Mouse (Mus musculus) left cerebral cortex, adult 8-10 months (tissue): ENCODE data around the gene Ripor3. TPM values are rescaled to one million over a fixed set of nuclear protein-coding genes. Genes with fewer than 3 reads are reported as not detected.

ENCODE experiments used
- DNase-seq, 2 experiments: peaks; one replicate each; pipeline ENCODE4 v3.0.0; 2022; ENCODE audit warnings: low spot score in 2 of 2
- total RNA-seq, 4 experiments: library from RNA; stranded (reverse); gene quantifications; 2 replicates each; pipeline ENCODE4 v1.2.4; 2022

The Ripor3 gene
- total RNA-seq, 4 experiments from 2014 or later = 0.37 to 1.0 (median 0.65) TPM

GRCm38 (mm10) chr2:167957539-167957938 lies 52.9 kb downstream of the Ripor3 start:
- no peak for DNase-seq

- no peak for DNase-seq
Measured at GRCm38 (mm10) chr2:167954928-167955327, 55.5 kb downstream of the Ripor3 start.

- no peak for DNase-seq
Measured at GRCm38 (mm10) chr2:167953819-167954218, 56.6 kb downstream of the Ripor3 start.

GRCm38 (mm10) chr2:167951301-167952211 lies 58.9 kb downstream of the Ripor3 start:
- DNase-seq = no peak

- DNase-seq = no peak
Measured at GRCm38 (mm10) chr2:167950681-167951080, 59.7 kb downstream of the Ripor3 start.

- DNase-seq = no peak
Measured at GRCm38 (mm10) chr2:167949808-167950207, 60.6 kb downstream of the Ripor3 start.

GRCm38 (mm10) chr2:167949250-167949649 lies 61.2 kb downstream of the Ripor3 start:
- no peak for DNase-seq

- DNase-seq = no peak
Measured at GRCm38 (mm10) chr2:167948557-167948956, 61.9 kb downstream of the Ripor3 start.

- DNase-seq = no peak
Measured at GRCm38 (mm10) chr2:167948047-167948446, 62.4 kb downstream of the Ripor3 start.

GRCm38 (mm10) chr2:167947251-167947650 lies 63.2 kb downstream of the Ripor3 start:
- no peak for DNase-seq

- DNase-seq = no peak
Measured at GRCm38 (mm10) chr2:167945451-167945850, 65.0 kb downstream of the Ripor3 start.

- no peak for DNase-seq
Measured at GRCm38 (mm10) chr2:167944193-167944592, 66.2 kb downstream of the Ripor3 start.

GRCm38 (mm10) chr2:167942926-167943633 lies 67.3 kb downstream of the Ripor3 start:
- DNase-seq = no peak

- peak in 1 of 2 experiments; percentile 75 for DNase-seq
Measured at GRCm38 (mm10) chr2:167942199-167942925, 68.1 kb downstream of the Ripor3 start.

- DNase-seq = no peak
Measured at GRCm38 (mm10) chr2:167941745-167942176, 68.7 kb downstream of the Ripor3 start.

- no peak for DNase-seq
Measured at GRCm38 (mm10) chr2:167941320-167941719, 69.1 kb downstream of the Ripor3 start.

- DNase-seq = no peak
Measured at GRCm38 (mm10) chr2:167940636-167941035, 69.8 kb downstream of the Ripor3 start.

- DNase-seq = no peak
Measured at GRCm38 (mm10) chr2:167939632-167940399, 70.6 kb downstream of the Ripor3 start.

- no peak for DNase-seq
Measured at GRCm38 (mm10) chr2:167939204-167939603, 71.2 kb downstream of the Ripor3 start.

- DNase-seq = no peak
Measured at GRCm38 (mm10) chr2:167938786-167939185, 71.6 kb downstream of the Ripor3 start.

GRCm38 (mm10) chr2:167935956-167936355 lies 74.5 kb downstream of the Ripor3 start:
- DNase-seq = no peak
